Mouse (Mus musculus) megakaryocyte, embryonic 14.5 days (primary cell): ENCODE results near the gene Fgfr2. TPM values are rescaled to one million over a fixed set of nuclear protein-coding genes. Genes with fewer than 3 reads are reported as not detected.
"Not testable (repeated sequence)": the region's sequence is repeated elsewhere in the genome, so short reads cannot be mapped to it uniquely, and the experiment has no call there.

Experiments
- H3K27me3 ChIP-seq: replicated peaks from 2 replicates; pipeline ENCODE3; 2012; ENCODE audit warnings: inconsistent platforms
- H3K36me3 ChIP-seq: replicated peaks from 2 replicates; pipeline ENCODE3; 2012; ENCODE audit warnings: low read length, inconsistent platforms, mixed read lengths
- H3K4me1 ChIP-seq: 2 replicates; pipeline ENCODE4 v1.6.1; 2012; ENCODE audit warnings: inconsistent platforms
- H3K4me3 ChIP-seq: replicated peaks from 2 replicates; pipeline ENCODE3; 2012; ENCODE audit warnings: moderate library complexity, mild to moderate bottlenecking, inconsistent platforms
- H3K9me3 ChIP-seq: 2 replicates; pipeline ENCODE4 v1.6.1; 2012; ENCODE audit warnings: inconsistent platforms
- FLI1 ChIP-seq: IDR thresholded peaks from 2 replicates; pipeline ENCODE4 v1.6.1; 2012; ENCODE audit warnings: low read length, inconsistent platforms, mixed read lengths
- GATA1 ChIP-seq: IDR thresholded peaks from 3 replicates; pipeline ENCODE4 v1.6.1; 2012; ENCODE audit warnings: mixed read lengths, low read length, inconsistent platforms, borderline replicate concordance
- polyA plus RNA-seq: library from polyadenylated mRNA; stranded (reverse); fragments of >175 nt; gene quantifications from 2 replicates; pipeline ENCODE4 v1.2.3, GENCODE M21; 2012; ENCODE audit warnings: low replicate concordance; ENCODE audit not compliant: insufficient read depth

Gene Fgfr2
- polyA plus RNA-seq, 1 experiment, result 0.45 TPM

DNA sequence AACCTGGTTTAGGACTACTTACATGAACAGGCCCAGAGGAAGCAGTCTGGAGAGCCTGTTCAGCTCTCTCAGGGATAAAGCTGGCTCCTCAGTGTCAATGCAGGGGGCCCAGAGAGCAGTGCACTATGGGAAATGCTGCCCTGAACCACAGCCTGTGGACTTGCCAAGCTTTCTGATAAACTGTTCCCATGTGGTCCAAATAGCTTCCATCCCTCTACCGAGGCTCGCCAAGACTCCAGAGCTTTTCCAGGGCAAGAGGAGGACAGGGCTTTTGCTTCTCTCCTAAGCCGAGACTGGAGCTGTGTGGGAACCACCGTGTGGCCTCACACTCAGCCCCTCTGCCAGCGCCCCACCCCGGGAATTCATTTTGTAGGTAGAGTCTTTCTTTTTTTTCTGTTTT is 2444.7 kb downstream of the Fgfr2 start:
- no peak for TF ChIP-seq GATA1
- TF ChIP-seq FLI1, result no peak
- no peak overlapping the region for H3K4me3 ChIP-seq
- no peaks in the 10 kb centered on the region for H3K36me3 ChIP-seq
- 0 out of 2 replicates have a peak, but pooled peaks cover 9% of the 10 kb centered on the region for H3K9me3 ChIP-seq
- peaks cover 15% of the 10 kb centered on the region for H3K4me1 ChIP-seq
- H3K27me3 ChIP-seq, result peaks cover 8% of the 10 kb centered on the region

DNA sequence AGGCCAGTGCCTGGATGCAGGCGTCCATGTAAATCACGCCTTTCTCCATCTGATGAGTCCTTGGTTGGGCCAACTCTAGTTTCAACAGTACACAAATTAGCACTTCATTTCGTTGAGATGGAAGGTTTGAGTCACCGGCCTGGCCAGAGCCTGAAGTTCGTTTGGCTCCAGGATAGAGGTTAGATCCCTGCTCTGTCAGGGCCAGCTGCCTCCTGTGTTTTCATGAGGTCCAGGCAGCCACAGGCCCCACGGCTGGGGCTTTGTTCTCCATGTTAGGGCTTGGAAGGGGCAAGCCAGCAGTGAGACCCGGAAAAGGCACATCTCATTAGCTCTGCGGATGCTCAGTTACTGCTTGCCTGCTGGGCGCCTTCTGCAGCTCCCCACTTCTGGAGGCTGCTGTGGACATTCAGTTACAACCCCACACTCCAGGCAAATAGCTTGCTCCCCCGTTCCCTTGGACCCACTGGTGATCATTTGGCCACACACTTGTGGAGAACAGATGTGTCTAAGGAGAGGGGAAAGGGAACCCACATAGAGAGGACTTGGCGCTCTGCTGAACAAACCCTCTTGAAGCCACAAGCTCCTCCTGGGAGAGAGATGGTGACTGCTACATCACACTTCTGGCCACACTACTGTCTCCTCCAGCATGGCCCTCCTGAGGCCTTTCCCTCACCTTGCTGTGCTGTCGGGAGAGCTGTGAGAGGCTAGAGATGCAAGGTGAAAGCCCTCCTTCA is 2445.4 kb downstream of the Fgfr2 start:
- H3K9me3 ChIP-seq, result 0 out of 2 replicates have a peak, but pooled peaks cover 9% of the 10 kb centered on the region
- H3K27me3 ChIP-seq, result peaks cover 5% of the 10 kb centered on the region
- TF ChIP-seq FLI1 (no peak), GATA1 (no peak)
- peaks cover 20% of the 10 kb centered on the region for H3K4me1 ChIP-seq
- no peaks in the 10 kb centered on the region for H3K36me3 ChIP-seq
- no peak overlapping the region for H3K4me3 ChIP-seq

DNA sequence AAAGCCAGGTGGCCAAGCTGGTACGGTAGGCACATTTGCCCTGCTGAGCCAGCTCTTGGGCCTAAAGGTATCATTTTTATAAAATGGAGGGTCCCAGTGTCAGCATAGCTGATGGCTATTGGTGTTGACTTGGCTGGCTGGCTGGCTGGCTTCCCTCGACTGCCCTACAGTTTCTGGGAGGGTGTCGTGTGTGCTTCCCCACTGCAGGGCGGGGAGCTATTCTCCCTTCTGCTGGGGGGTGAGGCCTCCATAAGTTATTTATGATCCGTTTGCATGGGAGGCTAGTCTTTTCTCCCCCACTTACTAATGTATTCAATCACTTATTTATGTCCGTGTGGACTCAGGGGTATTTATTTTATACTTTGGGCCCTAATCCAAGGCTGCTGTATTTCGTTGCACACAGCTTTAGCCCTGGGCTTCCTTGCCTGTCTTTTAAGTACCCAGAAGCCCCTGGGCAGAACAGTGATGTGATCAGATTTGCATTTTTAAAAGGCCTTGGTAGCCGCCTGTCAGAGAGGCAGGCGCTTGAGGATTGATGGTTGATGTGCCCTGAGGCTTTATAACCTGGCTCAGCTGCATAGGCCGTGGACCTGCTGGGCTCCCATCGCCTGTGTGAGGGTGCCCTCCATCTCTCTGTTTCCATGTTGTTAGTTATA is 2446.1 kb downstream of the Fgfr2 start:
- TF ChIP-seq GATA1 (no peak), FLI1 (no peak)
- 0 out of 2 replicates have a peak, but pooled peaks cover 9% of the 10 kb centered on the region for H3K9me3 ChIP-seq
- H3K27me3 ChIP-seq, result peaks cover 5% of the 10 kb centered on the region
- H3K36me3 ChIP-seq, result no peaks in the 10 kb centered on the region
- H3K4me1 ChIP-seq, result peaks cover 16% of the 10 kb centered on the region
- no peak overlapping the region for H3K4me3 ChIP-seq

DNA sequence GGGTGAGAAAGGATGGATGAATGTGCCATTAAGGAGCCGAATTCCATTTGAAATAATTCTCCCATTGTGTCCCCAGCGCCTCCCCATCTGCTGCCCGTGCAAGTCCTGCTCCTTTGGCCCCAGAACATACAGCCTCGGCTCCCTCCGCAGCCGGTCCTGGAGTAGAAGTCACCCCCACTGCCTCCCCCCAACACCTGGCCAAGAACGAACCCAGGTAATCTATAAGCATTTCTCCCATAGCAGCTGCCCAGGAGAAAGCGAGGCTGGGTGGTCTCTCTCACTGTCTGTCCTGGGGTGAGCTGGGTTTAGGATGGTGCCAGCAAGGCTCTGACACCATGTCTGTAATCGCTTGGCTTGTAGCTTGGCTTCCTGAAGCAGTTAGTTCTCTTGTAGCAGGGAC is 2448.6 kb downstream of the Fgfr2 start:
- H3K27me3 ChIP-seq, result peaks cover 3% of the 10 kb centered on the region
- no peak for TF ChIP-seq FLI1
- no peak for TF ChIP-seq GATA1
- no peak overlapping the region for H3K4me3 ChIP-seq
- H3K4me1 ChIP-seq, result peaks cover 24% of the 10 kb centered on the region
- 0 out of 2 replicates have a peak, but pooled peaks cover 9% of the 10 kb centered on the region for H3K9me3 ChIP-seq
- H3K36me3 ChIP-seq, result no peaks in the 10 kb centered on the region

DNA sequence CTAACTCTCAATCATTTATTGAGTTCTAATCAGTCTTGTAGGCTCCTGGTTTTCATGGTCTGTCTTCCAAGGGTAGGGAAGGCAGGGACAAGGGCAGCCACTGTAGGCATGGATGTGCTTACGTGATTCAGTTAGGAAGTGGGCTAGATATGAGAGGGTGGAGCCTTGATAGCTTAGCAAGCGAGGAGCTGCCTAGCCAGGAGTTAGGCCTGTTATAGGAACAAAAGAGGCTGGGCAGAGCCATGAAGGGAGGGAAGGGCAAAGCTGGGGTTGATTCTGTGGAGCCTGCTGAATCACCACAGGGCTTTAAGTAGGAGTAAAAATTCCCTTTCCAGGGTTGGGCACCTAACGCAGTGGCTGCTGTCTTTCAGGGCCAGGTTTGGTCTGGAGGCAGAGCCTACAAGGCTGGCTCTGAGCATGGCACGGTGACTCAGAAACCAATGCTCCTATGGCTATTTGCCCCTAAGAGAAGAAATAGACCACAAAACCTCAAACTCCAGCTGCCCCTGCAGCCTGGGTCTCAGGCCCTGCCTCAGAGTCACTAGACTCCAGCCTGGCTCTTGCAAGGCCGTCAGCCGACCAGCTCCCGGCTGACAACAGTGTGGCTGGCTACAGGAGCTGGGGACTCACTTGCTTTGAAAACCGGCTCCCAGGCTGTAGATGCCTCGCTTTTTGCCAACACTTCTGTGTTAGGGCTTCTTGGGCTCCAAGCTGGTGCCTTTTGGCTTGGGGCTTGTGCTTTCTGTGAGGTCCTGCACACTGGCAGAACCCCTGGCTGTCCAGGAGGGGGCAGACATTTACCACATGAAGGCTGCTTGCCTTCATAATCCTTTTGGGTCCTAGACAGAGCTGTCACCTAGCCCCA is 2449.7 kb downstream of the Fgfr2 start:
- no peak overlapping the region for H3K4me3 ChIP-seq
- H3K9me3 ChIP-seq, result 0 out of 2 replicates have a peak, but pooled peaks cover 9% of the 10 kb centered on the region
- peaks cover 24% of the 10 kb centered on the region for H3K4me1 ChIP-seq
- H3K27me3 ChIP-seq, result no peaks in the 10 kb centered on the region
- TF ChIP-seq FLI1 (no peak), GATA1 (no peak)
- H3K36me3 ChIP-seq, result no peaks in the 10 kb centered on the region

DNA sequence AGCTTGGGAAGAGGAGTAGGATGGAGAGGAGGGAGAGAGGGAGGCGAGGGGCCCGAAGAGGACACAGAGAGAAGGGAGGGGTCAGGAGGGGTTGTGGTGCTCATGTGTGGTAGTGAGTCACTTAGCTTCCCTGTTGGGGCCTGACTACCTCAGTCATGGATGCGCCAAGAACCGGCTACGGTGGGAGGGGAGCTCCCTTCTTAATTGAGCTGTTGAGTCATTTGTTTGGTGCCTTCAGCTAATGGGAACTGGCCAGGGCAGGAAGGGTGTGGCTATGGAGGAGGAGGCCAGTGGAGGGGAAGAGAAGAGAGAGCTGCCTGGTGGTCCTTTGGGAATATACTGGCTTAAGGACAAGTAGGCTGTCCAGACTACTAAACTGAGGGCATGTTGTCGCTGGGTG is 2451.8 kb downstream of the Fgfr2 start:
- Histone ChIP-seq H3K9me3 (0 out of 2 replicates have a peak, but pooled peaks cover 3% of the 10 kb centered on the region), H3K36me3 (no peaks in the 10 kb centered on the region), H3K27me3 (no peaks in the 10 kb centered on the region), H3K4me1 (peaks cover 24% of the 10 kb centered on the region), H3K4me3 (no peak overlapping the region)
- TF ChIP-seq FLI1 (no peak), GATA1 (no peak)

DNA sequence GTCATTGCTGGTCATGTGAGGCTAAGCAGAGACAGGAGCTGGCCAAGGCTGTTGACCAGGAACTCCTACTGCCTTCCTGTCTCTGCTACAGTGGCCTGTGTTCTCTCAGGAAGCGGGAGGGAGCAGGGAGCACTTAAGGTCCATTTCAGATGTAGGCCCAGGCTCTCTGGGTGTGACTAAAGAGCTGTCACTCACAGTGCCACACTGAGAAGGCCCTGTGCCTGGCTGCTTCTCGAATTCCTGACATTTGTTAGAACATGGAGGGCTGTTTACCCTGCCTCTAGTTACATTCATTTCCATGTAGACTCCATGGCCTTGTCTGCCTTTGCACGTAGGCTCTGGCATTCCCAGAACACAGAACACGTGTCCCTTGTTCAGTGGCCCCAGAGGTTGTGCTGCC is 2452.8 kb downstream of the Fgfr2 start:
- TF ChIP-seq FLI1 (no peak), GATA1 (no peak)
- H3K27me3 ChIP-seq, result no peaks in the 10 kb centered on the region
- H3K36me3 ChIP-seq, result peaks cover 3% of the 10 kb centered on the region
- H3K9me3 ChIP-seq, result peaks cover 5% of the 10 kb centered on the region
- H3K4me3 ChIP-seq, result no peak overlapping the region
- peaks cover 24% of the 10 kb centered on the region for H3K4me1 ChIP-seq

DNA sequence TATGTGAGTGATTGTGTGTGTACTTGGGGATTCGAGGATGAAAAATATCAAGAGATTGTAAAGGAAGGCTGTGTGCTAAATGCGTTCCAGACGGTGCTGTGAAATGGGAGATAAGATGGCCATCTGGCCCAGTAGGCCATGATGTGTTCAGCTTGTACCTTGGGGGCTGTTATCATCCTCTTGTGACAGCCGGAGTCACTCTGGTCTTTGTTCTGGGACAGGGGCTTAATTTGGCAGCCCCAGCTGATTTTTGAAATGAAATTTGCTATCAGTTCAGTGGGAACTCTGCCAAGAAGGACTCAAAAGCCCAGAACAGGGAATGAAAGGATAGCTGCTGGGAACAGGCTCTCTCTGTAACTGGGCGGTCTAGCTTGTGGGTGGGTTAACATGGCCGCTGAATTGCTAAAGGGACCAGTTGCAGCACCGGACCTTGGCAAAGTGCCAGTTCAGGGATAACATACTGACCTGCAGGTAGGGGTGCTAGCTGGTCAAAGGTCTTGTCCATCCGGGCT is 2453.7 kb downstream of the Fgfr2 start:
- no peaks in the 10 kb centered on the region for H3K27me3 ChIP-seq
- H3K4me1 ChIP-seq, result peaks cover 24% of the 10 kb centered on the region
- H3K36me3 ChIP-seq, result peaks cover 4% of the 10 kb centered on the region
- H3K4me3 ChIP-seq, result no peak overlapping the region
- peaks cover 14% of the 10 kb centered on the region for H3K9me3 ChIP-seq
- no peak for TF ChIP-seq FLI1
- TF ChIP-seq GATA1, result no peak

DNA sequence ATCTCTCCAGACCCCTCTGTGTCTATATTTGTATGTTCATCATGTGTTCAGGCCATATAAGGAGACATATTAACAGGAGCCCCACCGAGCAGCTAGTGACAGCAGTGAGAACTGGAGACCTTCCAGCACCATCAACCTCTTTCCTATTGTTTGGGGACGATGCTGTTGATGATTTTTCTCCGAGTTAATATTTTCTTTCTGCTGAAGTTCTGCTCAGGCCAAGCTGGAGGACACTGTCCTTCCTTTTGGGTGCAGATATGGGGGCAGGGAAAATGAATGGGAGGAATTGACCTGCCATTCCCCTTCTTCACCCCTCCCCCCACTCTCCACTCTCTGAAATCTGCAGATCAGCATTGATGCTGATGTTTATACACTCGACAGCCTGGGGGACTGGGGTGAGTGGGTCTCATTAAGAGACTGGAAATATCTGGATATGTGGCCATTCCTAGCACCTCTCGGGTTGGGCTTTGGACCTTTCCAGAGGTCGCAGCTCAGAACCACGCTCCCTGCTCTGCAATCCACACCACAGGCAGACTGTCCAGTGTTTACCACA is 2454.3 kb downstream of the Fgfr2 start:
- H3K36me3 ChIP-seq, result peaks cover 8% of the 10 kb centered on the region
- peaks cover 28% of the 10 kb centered on the region for H3K4me1 ChIP-seq
- H3K27me3 ChIP-seq, result no peaks in the 10 kb centered on the region
- TF ChIP-seq FLI1, result no peak
- TF ChIP-seq GATA1, result no peak
- H3K9me3 ChIP-seq, result peaks cover 20% of the 10 kb centered on the region
- no peak overlapping the region for H3K4me3 ChIP-seq

DNA sequence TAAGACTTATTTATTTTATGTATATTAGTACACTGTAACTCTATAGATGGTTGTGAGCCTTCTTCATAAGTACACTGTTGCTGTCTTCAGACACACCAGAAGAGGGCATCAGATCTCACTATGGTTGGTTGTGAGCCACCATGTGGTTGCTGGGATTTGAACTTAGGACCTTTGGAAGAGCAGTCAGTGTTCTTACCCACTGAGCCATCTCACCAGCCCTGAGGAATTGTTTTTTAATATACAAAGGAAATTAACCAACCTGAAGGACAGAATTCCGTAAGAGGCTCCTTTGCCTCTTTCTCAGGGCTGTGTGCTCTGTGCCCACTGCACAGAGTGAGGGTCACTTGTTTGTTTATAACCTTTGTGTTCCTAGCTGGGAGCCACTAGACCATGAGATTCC is 2455.1 kb downstream of the Fgfr2 start:
- not testable (repeated sequence) for H3K27me3 ChIP-seq, H3K4me3 ChIP-seq, H3K36me3 ChIP-seq
- Histone ChIP-seq H3K9me3 (peaks cover 28% of the 10 kb centered on the region), H3K4me1 (peaks cover 21% of the 10 kb centered on the region)
